Mouse (Mus musculus): Measurements from ENCODE around the gene Dguok.

Gene Dguok

DNA sequence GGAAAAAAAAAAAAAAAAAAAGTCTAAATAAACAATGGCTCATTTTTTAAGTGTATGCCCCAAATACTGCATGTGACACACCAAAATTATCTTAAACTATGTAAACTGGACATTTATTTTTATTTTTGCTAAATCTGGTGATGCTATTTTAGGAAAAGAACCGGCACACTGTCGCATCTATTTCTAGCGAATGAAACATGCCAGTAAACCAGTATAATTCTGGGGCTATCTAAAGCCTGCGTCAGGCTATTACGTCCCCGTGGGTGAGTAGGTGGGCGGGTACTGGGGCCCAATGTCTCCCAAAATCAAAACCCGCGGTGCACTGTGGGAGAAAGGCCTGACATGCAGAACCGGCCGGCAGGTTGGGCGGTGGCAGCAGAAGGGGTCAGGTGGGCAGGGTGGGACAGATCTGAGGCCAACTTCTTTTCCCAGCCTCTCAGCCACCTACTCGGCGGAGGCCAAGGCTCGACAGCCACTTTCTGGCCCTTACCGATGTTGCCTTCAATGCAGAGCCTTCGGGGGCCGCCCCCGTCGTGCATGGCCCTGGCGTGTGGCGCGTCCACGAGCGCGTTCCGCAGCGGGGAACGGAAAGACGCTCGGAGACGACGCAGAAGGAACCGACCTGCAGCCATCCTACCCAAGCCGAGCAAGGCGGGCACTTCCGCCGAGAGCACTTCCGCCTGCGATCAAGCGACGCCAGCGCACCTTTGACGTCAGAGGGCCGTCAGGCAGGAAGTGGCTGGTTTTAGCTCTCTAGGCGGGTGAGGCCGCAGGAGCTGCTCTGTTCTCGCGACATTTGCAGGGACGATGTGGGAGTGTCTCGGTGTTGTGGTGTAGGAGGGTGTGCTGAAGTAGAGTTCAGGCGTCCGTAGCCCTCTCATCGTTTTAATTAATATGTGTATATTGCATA lies at the start of gene Dguok:
TSS of gene Dguok (minus strand) at position 712 of the 910 bp plus-strand sequence.
- DNase-seq (ENCODE audit: low read depth, low spot score), result peak; percentile 99

GRCm38 (mm10) chr6:83555972-83556371 lies 49.2 kb upstream of the Dguok start:
- DNase-seq (ENCODE audit: low read depth, low spot score), result no peak

- DNase-seq (ENCODE audit: low read depth, low spot score), result no peak
Observed at GRCm38 (mm10) chr6:83548346-83548745, 41.6 kb upstream of the Dguok start.

GRCm38 (mm10) chr6:83545778-83546177 lies 39.0 kb upstream of the Dguok start:
- peak; percentile 56 for DNase-seq (ENCODE audit: low read depth, low spot score)

DNA sequence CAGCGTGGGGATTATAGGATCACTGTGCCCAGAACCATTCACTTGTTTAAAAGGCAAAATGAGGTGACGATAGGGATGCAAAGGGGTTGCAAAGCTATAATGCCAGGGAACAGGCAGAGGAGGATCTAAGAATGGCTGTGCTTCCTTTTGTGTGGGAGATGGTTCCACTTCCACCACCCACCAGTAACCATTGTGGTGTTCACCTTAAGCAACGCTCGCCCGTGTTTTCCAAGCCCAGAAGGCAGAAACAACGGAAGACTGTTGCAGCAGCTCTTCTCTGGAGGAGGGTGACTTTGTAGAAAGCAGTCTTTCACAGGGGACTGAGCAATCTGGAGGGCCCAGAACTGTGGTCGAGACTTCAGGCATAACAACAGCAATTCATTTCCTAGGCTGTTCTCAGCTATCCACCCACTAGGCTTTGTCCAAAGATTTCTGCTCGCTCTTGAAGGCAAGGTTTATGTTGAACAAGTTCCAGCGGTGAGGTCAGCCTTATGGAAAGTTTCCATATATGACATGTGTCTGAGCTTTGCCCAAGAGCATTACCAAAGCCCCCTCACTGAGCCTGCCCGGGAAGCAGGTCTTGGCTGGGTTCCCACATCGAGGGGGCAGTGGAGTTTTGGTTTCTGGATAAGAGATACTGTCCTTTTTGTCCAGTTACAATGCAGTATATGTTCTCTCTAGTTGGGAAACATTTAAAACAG lies 35.1 kb upstream of the Dguok start:
- peak; percentile 89 for DNase-seq (ENCODE audit: low read depth, low spot score)

DNA sequence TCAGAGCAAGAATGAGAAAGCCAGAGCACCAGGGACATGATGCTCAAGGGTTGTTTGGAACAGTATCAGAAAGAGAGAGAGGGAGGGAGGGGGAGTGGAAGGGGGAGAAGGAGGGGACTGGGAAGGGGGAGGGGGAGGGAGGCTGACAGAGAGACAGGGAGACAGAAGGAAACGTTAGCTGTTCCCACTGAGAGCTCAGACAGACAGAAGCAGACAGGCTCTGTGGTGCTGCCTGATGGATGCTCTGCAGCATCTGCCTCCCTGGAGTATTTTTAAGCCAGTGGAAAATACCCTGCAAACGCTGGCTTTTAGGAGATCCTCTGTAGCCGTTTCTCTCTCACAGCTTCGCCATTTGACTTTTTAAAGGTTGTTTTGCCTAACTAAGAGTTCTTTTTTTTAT lies 33.2 kb upstream of the Dguok start:
- peak; percentile 71 for DNase-seq (ENCODE audit: low read depth, low spot score)

GRCm38 (mm10) chr6:83536795-83537059 lies 30.0 kb upstream of the Dguok start:
- DNase-seq (ENCODE audit: low read depth, low spot score), result no peak

DNA sequence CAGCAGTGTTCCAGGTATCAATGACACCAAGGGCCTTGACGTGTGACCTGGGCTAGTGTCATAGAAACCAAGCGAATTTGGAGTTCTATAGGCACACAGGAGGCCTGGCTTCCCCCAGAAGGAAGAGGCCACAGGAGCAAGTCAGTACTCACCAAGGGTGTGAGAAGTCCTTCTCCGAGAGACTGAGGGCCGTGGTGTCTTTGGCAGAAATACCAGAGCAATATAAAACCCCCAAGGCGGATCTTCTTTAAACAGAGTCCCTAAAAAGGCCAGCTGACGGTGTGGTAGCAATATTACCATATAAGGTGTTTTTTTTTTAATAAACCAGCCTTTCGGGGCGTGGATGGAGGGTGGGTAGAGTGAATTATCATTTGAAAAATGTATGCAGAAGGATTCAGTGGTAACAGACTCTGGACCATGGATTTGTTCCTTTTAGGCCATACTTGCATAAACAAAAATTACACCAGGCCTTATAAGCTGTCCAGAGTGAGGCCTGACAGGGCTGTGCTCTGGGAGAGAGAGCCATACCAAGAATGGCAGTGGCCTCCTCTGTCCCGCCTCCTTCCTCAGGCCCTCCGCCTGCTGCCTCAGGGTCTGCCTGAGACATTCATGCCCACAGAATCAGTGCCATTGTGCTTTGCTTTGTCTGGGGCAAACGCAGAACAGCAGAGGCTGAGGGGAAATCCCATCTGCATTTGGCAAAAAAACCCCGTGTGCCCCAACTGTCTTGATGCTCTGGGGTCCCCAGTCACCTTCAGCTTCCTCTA lies 29.4 kb upstream of the Dguok start, which contains the start of gene Actg2:
TSS of gene Actg2 (minus strand) at position 238 of the 767 bp plus-strand sequence.
- no peak for DNase-seq (ENCODE audit: low read depth, low spot score)

DNA sequence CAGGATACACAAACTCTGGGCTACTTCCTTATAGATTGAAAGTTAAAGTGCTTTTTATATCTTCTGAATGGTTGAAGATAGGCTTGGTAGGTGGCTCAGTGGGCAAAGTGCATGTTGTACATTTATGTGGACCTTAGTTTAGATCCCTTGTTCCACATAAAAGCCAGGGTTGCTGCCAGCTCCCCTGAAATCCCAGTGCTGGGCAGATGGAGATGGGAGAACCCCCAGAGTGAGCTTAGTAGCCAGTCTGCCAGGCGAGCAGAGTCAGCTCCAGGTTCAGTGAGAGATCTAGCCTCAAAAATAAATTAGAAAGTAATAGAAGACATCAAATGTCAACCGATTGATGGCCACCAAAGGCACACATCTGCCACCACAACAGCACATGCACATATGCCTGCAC lies 25.8 kb upstream of the Dguok start:
- DNase-seq (ENCODE audit: low read depth, low spot score), result no peak

DNA sequence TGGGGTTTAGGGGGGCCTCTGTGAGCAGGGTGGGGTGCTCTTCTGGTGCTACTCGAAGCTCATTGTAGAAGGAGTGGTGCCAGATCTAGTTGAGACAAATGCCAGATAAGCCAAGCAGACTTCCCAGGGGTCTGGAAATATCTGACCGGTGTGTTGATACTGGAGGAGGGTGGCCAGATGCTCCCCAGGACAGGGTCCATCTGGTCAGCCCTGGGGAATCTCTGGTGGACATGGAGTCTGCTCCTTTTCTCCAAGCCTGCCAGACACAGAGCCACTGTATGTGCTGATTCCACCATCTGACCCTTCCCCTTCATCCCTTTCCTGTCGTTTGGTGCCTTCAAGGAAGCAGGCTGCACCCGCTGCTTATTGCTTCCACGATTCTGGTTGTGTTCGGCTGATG lies 16.4 kb upstream of the Dguok start:
- no peak for DNase-seq (ENCODE audit: low read depth, low spot score)

GRCm38 (mm10) chr6:83521784-83522183 lies 15.0 kb upstream of the Dguok start:
- no peak for DNase-seq (ENCODE audit: low read depth, low spot score)

- DNase-seq (ENCODE audit: low read depth, low spot score), result no peak
Observed at GRCm38 (mm10) chr6:83518637-83519036, 11.9 kb upstream of the Dguok start.

DNA sequence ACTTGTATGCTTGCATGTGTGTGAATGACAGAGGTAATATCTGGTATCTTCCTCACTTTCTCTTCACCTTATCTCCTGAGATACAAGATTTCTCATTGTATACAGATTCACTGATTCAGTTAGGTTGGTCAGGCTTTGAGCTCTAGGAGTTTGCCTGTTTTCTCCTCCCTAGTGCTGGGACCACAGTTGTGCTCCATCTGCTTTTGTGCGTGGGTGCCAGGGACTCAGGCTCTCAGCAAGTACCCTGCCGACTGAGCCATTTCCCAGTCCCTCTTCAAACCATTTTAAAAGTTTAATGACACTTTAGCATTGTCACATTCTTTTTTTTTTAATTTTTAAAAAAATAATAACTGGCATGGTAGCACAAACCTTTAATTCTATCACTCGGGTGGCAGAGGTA lies 8.4 kb upstream of the Dguok start:
- no peak for DNase-seq (ENCODE audit: low read depth, low spot score)

DNA sequence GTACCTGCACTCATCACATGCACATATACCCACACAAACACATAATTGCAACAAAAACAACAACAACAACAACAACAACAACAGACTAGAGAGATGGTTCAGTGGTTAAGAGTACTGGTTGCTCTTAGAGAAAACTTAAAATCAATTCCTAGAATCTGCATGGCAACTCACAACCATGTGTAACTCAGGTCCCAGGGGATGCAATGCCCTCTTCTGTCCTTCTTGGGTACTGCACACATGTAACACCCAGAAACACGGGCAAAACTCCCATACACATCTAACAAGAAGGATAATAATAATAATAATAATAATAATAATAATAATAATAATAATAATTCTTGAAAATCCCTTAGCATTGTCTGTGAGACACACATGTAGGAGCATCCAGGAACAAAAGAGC lies 5.7 kb upstream of the Dguok start:
- no peak for DNase-seq (ENCODE audit: low read depth, low spot score)

- no peak for DNase-seq (ENCODE audit: low read depth, low spot score)
Observed at GRCm38 (mm10) chr6:83510210-83510609, 3.4 kb upstream of the Dguok start.

- DNase-seq (ENCODE audit: low read depth, low spot score), result no peak
Observed at GRCm38 (mm10) chr6:83509442-83509841, 2.7 kb upstream of the Dguok start.

GRCm38 (mm10) chr6:83507168-83507546 lies 388 bp upstream of the Dguok start:
- no peak for DNase-seq (ENCODE audit: low read depth, low spot score)

DNA sequence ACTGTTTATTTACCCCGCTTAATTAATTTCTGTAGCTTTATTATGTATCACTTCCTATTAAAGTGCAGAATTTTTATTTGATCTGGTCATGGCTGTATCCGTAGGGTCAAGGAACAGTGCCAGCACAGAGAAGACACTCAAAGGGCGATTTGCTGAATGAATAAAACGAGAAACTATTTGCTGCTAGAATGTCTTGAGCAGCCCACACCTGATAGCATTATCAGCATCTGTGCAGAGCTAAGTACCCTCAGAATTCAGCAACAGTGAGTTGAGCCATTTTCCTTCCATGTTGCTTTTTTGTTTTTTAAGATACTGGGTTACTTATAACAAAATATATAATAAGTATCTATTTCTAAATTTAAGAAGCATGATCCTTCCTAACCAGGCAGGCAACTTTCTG lies 1.2 kb downstream of the Dguok start:
- no peak for DNase-seq (ENCODE audit: low read depth, low spot score)

- DNase-seq (ENCODE audit: low read depth, low spot score), result no peak
Observed at GRCm38 (mm10) chr6:83503361-83503760, 3.4 kb downstream of the Dguok start.

DNA sequence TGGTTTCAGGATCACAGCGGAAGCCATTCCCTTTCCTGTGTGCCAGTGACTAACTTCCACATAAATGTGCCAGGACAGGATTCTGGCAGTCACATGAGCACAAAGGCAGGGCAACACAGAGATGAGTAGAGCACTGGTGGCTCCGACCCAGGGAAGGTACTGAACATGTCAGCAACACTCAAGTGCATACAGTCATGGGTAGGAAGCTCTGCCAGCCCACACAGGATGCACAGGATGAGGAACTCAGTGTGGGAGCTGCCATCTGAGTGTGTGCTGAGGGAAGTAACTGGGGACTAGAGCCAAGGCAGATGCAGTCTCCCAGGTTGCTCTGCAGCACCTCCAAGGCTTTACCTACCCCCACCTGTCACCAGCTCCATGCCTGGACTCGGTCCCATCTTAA lies 4.1 kb downstream of the Dguok start:
- DNase-seq (ENCODE audit: low read depth, low spot score), result peak; percentile 71

DNA sequence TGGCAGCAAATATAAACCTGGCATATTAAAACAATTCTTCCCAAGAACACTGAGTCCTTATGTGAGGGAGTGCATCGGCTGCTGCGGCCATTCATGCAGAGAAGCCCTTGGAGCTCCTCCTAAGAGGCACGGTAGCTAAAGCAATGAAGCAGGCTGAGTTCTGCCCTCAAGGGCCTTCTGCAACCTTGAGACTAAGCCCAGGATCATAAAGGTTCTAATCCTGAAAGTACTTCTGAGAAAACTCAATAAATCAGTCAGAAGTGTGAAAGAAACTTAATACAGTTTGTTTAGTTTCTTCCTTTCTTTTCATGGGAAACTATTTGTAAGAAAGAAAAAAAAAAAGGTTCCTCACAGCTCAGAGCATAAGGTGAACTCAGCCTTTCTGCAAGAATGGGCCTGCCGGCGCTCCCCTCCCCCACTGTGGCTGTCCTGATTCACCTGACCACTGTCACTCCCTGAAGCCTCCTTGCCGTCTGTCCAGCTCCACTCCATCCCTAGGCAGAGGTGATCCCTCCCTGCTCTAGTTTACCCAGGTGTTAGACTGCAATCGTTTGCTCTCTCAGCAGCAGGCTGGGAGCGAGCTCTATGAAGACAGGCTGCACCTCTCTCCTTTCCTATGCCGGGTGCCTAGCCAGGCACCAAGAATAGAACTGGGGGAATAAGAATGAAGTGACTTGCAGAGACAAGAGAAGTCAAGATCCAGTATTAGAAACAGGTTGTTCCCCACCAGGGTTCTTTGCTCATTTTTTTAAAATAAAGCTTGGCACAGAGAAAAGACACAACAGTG lies 5.1 kb downstream of the Dguok start:
- no peak for DNase-seq (ENCODE audit: low read depth, low spot score)

DNA sequence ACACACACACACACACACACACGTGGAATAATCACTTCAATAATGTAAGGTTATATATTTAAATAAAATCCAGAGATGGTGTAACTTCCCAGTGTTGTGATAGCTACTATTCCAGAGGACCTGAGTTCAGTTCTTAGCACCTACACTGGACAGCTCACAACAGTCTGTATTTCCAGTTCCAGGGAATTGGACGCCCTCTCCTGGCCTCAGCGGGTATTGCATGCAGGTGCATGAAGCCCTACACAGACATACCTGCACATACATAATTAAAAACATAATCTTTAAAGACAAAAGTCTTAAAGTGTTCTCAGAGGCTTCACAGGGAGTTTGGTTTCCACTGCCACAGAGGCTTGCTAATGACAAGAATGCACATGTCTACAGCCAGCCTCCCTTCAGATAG lies 6.3 kb downstream of the Dguok start:
- no peak for DNase-seq (ENCODE audit: low read depth, low spot score)

Measured in telencephalon, adult 2 months (tissue).